Mouse (Mus musculus): Measurements from ENCODE around the gene Trpm3.

Gene Trpm3

DNA sequence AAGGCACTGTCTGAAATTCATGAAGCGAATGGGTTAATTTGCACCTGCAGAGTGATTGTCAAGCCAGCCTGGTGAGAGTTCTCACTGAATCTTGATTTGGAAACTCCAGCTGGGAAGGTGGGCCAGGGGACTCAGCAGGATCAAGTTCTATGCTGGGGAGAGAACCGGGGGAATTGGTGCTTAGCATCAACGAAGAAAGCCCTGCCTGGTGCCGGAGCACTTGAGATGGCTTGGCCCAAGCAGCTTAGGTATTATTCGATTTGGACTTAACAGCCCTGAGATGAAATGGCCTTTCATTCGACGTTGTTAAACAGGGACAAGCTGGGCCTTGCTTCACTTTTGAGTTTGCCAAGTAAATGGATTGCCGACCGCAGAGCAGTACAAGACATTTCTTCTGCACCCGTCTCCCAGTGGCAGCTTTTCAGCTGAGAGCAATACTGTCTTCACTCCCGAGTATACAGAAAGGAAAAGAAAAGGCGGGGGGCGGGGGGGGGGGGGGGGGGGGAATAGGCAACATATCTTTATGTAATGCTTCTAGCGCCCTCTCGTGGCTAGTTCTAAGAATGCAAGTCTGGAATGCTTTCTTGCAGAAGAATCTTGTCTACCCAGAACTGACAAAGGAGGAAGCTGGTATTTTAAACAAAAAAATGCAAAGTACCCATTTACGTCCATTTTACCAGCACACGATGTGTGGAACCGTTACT is 165.3 kb downstream of the Trpm3 start:
- DNase-seq (ENCODE audit: low spot score): peak; percentile 70

DNA sequence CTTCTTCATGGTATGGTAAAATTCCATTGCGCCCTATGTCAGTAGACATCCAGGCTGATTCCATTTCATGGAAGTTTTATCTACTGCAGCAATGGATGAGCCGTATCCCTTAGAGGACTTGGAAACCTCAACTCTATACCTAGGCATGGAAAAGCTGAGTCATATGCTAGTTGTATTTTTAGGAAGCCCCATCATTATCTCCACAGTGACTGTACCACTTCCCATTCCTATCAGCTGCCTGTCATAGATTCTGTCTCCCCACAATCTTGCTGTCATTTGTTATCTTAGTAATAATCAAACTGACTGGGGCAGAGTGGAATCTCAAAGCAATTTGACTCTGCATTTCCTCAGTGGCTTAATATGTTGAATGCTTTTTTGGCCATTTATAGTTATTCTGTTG is 169.2 kb downstream of the Trpm3 start:
- no peak for DNase-seq (ENCODE audit: low spot score)

DNA sequence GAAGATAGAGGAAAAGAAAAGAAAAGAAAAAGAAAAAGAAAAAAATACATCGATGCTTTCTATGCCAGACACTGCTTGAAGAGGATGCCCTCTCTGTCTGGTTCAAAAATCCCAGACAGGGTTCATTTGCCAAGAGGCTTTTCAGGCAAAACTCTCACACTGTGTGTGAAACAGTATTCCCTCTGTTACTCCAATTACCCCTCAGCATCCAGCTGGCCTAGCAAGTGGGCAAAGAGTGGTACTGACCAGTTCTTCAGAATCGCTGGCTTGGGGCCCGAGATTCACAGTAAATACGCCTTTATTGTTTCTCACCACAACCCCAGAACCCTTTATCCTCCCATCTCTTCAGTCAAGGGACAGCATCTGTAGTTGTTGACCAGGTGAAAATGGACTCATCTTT is 178.5 kb downstream of the Trpm3 start:
- DNase-seq (ENCODE audit: low spot score): no peak

DNA sequence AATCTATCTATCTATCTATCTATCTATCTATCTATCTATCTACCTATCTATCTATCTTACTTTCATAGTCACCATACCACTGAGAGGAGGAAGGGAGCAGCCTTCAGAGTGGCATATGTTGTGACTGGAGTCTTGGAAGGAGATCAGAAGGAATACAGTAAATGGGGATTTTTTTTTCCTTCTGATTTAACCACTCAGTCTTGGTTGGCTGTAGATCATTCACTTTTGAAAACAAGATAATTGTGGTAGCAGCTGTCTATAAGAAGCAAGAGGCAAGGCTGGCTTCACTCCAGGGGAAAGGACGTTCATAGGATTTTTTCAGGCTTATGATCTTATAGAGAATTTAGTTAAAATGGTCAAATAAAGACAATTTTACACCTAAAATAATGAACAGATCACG is 188.0 kb downstream of the Trpm3 start:
- no peak for DNase-seq (ENCODE audit: low spot score)

DNA sequence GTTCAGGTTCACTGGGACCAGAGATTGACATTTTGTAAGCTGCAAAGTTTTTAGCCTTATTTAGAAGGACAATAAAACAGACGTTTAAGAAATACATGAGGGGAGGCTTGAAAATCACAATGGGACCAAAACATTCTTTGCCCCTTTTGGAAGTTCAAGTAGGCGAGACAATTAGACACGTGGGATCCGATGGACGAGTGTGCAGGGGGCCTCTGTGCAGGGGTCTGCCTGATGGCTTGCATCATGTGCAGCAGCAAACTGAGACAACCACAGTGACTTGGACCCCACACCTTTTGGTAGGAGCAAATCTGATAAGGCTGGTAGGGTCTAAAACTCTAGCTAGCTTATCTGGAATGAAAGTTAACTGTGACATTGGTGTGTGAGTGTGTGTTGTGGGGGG is 188.4 kb downstream of the Trpm3 start:
- no peak for DNase-seq (ENCODE audit: low spot score)

DNA sequence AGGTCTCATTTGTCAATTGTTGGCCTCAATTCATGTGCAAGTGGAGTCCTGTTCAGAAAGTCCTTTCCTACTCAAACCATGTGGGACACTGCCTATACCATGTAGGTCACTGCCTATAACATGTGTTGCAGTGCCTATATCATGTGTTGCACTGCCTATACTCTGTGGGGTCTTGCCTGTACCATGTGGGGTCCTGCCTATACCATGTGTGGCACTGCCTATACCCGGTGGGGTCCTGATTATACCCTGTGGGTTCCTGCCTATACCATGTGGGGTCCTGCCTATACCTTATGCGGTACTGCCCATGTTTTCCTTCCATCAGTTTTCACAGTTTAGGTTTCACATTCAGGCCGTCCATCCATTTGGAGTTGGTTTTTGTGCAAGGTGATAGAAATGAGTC is 197.4 kb downstream of the Trpm3 start:
- DNase-seq (ENCODE audit: low spot score): no peak

DNA sequence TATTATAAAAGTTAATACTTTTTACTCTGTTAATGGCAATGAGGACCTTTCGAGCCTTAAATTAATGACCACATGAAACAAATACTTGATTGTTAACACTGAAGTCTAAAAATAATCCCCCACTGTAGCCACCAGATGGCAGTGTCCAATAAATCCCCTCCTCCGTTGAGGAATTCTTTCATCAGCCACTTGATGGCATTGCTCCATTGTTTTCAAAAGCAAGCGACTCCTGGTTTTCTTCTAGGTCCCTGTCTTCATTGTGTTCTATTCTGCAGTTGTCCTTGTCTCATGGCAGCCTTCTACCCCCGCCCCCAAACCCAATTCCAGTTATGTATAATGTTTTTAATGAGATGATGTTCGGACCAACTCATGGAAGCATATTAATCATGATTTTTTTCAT is 198.6 kb downstream of the Trpm3 start:
- no peak for DNase-seq (ENCODE audit: low spot score)

DNA sequence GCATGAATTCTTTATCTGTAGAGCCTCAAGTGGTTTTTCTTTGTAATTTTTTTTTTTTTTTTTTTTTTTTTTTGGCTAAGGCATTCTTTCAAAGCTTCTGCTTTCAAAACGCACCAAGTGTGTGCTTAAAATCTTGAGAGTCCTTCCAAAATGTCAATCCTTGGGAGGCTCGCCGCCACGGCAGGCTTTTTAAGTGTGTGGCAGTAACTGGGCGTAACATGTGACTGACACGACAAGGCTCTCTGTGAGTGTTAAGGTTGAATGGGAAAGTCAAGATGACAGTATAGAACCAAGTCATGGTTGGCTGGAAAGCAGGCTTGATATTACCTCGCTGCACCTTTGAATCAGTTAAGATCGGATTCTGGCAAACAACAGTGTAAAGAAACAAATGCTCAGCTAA is 200.1 kb downstream of the Trpm3 start:
- no peak for DNase-seq (ENCODE audit: low spot score)

DNA sequence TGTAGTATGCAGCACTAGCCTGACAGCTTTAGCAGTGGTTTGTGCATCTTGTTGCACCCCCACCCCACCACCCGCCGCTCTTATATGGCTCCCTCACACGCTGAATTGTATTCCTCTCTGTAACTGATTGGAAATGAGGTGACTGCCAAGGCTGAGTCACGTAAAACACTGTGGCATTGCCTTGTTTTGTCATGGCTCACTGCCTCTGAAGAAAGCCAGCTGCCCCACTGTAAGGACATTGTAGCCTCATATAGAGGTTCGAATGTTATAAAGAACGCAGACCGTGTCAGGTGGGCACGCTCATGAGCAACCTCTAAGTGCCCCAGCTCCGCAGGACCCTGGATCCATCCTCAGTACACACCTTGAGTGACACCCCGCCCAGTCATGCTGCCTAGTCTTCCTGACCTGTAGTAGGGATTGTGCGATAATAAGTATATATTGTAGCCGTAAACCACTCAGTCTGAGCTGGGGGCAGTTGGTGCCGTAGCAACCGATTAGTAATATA is 215.2 kb downstream of the Trpm3 start:
- no peak for DNase-seq (ENCODE audit: low spot score)

DNA sequence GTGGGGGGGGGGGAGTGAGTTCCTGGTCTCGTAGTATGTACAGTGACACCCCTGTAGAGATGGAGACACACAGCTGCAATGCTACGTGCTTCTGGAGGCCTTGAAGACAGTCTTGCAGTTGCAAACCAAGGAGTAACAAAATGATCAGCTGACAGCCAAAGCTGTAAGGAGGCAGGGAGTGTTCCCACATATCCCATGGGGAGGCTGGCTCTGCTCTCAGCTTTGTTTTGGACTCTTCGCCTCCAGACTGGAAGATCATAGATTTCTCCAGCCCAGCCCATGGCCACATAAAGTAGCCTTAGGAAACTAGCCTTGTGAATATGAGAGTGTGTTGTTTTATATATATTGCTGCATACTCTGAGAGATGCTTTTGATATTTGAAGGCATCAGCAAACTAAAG is 248.0 kb downstream of the Trpm3 start:
- DNase-seq (ENCODE audit: low spot score): no peak

DNA sequence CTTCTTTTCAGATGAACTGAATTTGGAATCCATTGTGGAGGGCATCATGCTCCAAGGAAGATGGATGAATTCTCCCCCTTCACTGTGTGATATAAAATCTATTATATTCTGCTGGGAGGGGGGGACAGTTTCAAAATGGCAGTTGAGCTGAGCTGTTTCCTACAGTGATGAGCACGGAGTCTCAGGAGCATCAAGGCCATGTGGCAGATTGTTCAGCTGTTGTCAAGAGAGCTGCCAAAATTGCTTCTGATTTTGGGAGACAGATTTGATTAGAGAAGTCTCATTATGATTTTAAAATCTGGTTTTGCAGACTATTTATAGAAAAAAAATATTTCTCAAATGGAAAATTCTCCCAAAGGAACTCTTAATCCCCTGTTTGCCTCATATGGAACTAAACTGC is 255.9 kb downstream of the Trpm3 start:
- no peak for DNase-seq (ENCODE audit: low spot score)

DNA sequence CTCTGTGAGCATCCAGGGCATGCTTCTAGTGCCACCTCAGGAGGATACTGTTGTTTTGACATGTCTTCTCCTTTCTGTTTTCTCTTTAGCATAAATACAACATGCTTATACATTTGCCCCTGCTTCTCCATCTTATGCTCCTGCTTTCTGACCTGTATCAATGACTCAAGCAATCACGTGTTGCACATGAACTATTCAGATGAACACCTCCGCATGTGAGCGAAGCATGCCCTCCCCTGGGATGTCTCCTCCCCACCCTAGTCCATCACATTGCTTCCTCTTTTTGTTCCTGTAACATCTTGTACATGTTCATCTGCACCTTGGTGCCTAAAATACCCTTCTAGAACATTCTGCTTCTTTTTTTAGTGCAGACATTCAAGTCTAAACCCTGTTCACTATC is 265.2 kb downstream of the Trpm3 start:
- no peak for DNase-seq (ENCODE audit: low spot score)

DNA sequence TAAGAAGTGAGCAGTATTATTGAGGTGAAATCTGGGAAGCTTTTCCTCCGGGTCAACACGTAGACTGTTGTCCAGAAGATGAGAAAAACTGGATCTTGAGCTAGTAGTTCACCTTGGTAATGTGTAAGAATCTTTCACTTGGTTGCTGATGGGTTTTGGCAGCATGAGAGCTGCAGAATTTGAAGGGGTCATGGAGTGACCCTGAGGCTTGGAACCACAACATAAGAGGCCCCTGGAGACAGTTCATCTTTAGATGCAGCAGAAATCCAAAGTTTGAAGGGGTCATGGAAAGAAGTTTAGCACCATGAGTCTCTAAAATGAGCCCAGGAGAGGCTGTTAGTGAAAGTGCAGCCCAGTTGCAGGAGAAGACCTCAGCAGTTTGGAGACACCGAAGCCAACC is 279.4 kb downstream of the Trpm3 start:
- DNase-seq (ENCODE audit: low spot score): no peak

DNA sequence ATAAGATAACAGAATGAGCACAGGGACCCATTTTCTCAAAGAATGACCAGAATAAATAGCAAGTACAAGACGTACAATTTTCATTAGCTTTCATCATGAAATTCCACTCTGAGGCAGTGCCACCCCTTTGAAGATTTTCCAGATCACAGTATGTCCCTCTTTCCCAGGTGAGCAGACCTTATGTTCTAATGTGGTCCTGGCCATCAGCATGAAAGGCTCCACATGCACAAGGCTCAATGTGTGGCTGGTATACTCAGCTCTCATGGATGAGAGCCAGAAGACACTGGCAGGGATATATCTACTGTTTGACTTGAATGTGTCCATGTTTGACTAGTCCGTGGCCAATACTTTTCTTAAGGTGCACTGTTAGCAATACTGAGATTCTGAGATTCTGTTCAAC is 298.4 kb downstream of the Trpm3 start:
- no peak for DNase-seq (ENCODE audit: low spot score)

DNA sequence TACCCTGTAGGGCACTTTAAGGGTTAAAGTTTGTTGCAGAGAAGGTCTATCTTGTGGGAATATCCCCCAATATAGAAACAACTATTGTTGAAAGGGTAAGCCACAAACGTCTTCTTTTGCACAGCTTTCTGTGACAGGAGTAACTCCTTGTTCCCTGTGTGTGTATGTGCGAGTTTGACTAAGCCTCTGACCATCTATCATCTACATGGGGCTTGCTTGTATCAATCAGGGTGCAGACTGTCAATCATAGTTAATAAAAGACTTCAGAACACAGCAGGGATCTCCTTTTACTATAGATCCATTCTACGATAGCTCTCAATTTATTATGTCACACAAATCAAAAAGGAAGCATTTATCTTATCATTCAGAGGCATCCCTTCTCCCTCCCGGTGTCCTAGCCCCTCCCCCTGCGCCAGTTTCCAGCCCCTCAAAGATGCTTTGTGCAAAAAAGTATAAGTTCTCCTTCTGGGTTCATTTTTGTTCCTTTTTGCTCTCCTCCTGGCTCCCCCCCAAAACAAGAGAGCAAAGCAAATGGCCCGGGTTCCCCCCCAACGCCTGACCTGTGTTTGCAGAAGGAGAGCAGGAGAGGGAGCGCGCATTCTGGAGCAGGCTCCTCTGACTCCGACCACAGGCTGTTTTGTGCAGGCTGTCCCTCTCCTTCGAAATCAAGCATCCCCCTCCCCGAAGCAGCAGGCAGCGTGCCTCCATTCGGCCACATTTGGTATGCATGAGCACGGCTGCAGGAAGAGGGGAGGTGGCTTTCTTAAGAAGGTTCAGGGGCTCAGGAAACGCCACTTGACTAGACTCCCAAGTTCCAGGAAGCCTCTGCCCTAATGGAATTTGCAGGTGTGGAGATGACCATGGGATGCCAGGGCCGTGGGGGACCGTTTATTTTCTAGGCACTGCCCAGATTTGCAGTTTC is 308.8 kb downstream of the Trpm3 start:
- no peak for DNase-seq (ENCODE audit: low spot score)

DNA sequence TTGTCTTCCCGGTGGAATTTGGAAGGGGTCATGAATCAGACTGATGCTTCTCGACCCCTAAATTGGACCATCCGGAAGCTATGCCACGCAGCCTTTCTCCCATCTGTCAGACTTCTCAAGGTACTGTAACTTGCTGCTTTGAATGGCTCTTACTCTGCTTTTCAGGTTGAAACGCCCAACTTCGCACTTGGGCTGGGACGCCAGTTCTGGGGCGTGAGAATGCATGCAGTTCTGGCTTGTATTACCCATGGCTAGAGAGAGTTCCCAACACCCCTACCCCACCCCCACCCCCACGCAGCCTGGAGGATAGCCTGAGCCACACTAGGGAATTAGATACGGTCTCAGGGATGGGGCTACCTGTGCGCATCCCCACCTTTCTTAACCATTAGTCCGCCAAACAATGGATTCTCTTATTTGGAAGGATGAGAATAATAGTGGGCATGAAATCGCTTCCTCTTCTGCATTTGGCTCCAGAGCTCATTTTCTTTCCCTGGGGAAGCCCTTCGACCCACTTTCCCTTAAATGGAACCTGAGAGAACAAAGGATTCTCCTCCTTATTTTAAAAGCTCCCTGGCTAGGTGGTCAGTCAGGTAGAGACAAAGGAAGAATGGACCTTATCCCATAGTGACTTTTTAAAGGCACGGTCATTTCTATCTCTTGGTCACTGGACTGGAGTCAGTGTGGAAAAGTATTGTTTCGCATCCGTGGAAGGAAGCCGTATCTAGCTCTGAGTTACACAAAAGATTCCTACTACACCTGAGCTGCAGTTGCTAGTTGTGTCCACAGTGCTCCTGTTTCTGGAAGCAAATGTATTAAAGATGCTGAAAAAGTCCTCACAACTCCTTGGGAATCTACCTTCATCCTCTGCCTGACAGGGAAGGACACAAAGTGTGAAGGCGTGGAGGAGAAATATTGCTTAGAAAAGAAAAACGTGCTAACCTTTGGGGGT is 309.8 kb downstream of the Trpm3 start:
- DNase-seq (ENCODE audit: low spot score): no peak

DNA sequence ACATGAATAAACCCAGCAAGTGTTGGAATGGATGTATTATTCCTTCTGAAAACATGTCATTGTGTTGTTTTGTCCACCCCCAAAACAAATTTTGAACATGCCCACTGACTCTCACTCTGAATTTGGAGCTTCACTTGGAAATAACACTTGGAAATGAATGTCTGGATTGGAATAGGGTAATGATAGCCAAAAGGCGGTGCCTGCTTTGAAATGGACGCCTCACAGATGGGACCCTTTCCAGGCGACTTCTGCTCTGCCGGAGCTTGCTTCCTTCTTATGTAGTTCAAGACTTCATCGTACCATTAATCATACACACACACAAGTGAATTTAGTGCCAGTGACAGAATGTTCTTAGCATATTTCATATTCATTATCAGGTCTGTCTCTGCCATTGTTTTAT is 312.4 kb downstream of the Trpm3 start:
- DNase-seq (ENCODE audit: low spot score): no peak

DNA sequence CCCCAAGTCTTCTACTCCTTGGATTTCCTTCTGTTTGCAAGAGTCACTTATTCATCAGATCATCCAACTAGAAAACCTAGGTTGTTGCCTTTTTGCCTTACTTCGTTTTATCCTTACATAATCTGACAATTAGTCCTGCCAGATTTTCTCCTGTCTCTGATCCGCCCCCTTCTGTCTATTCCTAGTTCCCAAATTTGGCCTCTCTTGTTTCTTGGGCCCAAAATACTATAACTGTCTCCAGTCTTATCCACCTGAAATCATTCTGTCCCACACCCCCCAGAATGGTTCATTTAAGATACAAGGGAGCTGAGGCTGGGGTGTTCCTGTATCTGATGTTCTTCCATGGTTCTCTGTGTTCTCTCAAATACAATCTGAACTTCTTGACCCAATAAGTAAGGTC is 318.1 kb downstream of the Trpm3 start:
- no peak for DNase-seq (ENCODE audit: low spot score)

DNA sequence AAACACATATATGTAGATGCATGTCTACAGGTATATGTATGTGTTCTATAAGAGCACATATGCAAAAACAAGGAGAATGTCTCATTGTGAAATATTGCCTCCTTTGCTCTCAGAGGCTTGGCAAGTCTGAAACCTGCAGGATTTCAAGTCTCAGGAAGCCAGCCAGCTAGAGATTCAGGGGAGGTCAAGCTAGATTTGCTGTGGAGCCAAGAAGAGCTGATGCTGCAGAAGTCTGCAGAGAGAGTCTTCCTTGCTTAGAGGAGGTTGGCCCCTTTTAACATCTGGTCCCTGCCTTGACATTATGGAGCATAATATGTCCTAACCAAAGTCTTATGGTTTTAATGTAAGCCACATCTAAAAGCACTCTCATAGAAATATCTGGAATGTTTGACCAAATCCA is 323.2 kb downstream of the Trpm3 start:
- DNase-seq (ENCODE audit: low spot score): no peak

DNA sequence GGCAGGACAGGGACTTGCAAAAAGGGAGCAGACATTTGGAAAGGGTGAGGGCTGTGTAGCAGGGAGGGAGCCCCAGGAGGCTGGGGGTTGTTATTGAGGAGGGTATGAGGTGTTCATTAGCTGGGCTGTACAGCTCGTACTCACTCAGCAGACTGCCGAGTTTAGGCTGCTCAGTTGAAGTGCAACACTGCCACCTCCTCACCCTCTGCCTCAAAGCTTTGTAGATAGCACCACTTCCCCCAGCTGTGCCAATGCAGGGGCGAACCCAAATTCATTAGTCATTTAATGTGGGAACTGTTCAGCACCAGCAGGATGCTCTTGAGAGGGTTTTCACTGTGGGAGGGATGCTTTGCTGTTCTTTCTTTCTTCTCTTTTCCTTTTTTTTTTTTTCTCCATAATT is 324.7 kb downstream of the Trpm3 start:
- DNase-seq (ENCODE audit: low spot score): no peak

DNA sequence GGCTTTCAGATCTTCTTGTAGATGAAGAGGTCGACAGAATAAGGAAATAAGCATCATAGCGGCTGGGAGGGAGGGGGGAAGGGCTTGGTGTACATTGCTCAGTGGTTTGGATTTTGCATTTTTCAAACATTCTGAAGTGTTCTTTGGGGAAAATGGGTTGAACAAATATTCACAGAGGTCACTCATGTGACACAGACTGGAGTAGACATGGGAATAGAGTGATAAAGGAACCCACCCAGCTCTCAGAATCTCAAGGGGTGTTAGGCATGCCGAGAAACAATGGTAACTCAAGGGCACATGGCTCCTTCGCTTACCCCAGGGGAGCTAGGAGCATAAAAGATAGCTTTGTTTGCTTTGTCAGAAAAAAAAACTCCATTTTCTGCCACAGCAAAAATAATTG is 330.8 kb downstream of the Trpm3 start:
- no peak for DNase-seq (ENCODE audit: low spot score)

DNA sequence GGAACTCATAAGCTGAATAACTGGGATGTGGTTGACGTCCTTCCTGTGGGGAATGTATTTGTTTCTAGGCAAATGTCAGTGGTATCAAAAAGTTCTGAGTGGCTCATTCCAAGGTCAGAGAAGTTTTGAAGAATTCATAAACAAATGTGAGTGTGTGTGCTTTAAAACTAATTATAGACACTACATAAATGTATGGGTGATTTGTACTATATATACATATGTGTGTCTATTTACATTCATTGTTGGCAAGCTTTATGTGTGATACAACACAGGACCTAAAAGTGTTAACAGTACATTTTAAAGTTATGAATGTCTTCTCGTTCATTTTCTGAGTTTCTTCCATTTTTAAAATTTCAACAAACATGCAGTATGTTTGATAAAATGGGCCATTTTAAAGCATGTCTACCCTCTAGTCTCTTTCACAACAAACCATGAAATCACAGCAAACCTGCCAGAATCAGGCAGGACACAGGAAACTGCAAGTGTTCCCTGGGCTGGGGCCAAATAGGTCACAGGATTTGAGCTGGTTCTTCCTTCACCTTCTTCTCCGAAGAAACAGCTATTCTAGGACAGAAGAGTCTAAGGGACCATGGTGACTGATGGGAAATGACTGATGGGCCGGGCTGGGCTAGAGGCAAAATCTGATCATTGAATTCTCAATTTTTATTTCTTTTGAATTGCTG is 334.3 kb downstream of the Trpm3 start:
- no peak for DNase-seq (ENCODE audit: low spot score)
